Mouse (Mus musculus): ENCODE measurements around the gene Slc15a2.

GRCm38 (mm10) chr16:36709405-36709804, 75.4 kb downstream of the Slc15a2 start:
- TF ChIP-seq CTCF (IDR thresholded peaks at IDR 0.05; ENCODE audit: borderline replicate concordance, insufficient read depth, low read depth, low read length) (no peak), POLR2A (IDR thresholded peaks at IDR 0.05; ENCODE audit: borderline replicate concordance, insufficient read depth, low read length) (no peak)

Data from cerebellum, adult 2 months (tissue).